Mouse (Mus musculus) spleen, adult 2 months (tissue): Measurements from ENCODE around the gene Cntrl. TPM values are rescaled to one million over a fixed set of nuclear protein-coding genes. Genes with fewer than 3 reads are reported as not detected.

ENCODE experiments used
- DNase-seq, 2 experiments: peaks; one replicate each; pipeline versions ENCODE4 v3.0.0 to v3.0.0-alpha.2; 2012 to 2021; ENCODE audit warnings: low spot score in 2 of 2, low read depth in 1 of 2
- H3K27ac ChIP-seq: fragments of 200-500 bp; 2 replicates; pipeline ENCODE4 v1.5.1; 2012; ENCODE audit warnings: low read length, inconsistent platforms; ENCODE audit not compliant: insufficient read depth
- H3K27me3 ChIP-seq: fragments of 200-500 bp; 2 replicates; pipeline ENCODE4 v1.6.1; 2012; ENCODE audit warnings: mild to moderate bottlenecking, moderate library complexity, low read length, inconsistent platforms; ENCODE audit not compliant: control insufficient read depth, insufficient read depth
- H3K36me3 ChIP-seq: fragments of 200-500 bp; 2 replicates; pipeline ENCODE4 v1.6.1; 2012; ENCODE audit warnings: mild to moderate bottlenecking, low read length, inconsistent platforms; ENCODE audit not compliant: control insufficient read depth, insufficient read depth
- H3K4me1 ChIP-seq: fragments of 200-500 bp; 2 replicates; pipeline ENCODE4 v1.6.1; 2011; ENCODE audit warnings: inconsistent platforms; ENCODE audit not compliant: control insufficient read depth, insufficient read depth, insufficient read length
- H3K4me3 ChIP-seq: fragments of 200-500 bp; 2 replicates; pipeline ENCODE4 v1.5.1; 2011; ENCODE audit warnings: mild to moderate bottlenecking, inconsistent platforms; ENCODE audit not compliant: insufficient read depth, insufficient read length; ENCODE audit errors: extremely low read depth
- CTCF ChIP-seq: fragments of 200-500 bp; IDR thresholded peaks from 2 replicates; pipeline ENCODE4 v1.5.1; 2011; ENCODE audit warnings: mild to moderate bottlenecking, inconsistent platforms; ENCODE audit not compliant: insufficient read depth, insufficient read length, insufficient replicate concordance; ENCODE audit errors: extremely low read depth
- POLR2A ChIP-seq: fragments of 200-500 bp; IDR thresholded peaks from 2 replicates; pipeline ENCODE4 v1.6.1; 2011; ENCODE audit warnings: low read depth, low read length, inconsistent platforms
- WGBS: fragments of 180-500 bp; shearing (Covaris S2); methylation state at CpG from one replicate; pipeline ENCODE4 v1.1.7; 2018; 5-methylcytosine and 5-hydroxymethylcytosine counted together
- polyA plus RNA-seq: library from polyadenylated mRNA; depleted of rRNA; stranded (reverse); fragments of >200 nt; gene quantifications from 2 replicates; pipeline ENCODE4 v1.2.3, GENCODE M21; 2012

Cntrl gene
- polyA plus RNA-seq, 1 experiment, result 21.6 TPM

GRCm38 (mm10) chr2:35200898-35201668 lies 91.8 kb downstream of the Cntrl start, which contains the start of gene Rab14:
Gene Rab14 (minus strand): TSS chr2:35201120.
- under 1% methylated on average over 47 of the region's 47 CpGs for WGBS
- H3K27me3 ChIP-seq, result no peaks in the 10 kb centered on the region
- peak within 1 kb of the TSS; percentile 98 for H3K27ac ChIP-seq
- no peak for TF ChIP-seq CTCF
- peak; percentile 90 for TF ChIP-seq POLR2A
- H3K4me3 ChIP-seq, result peak within 1 kb of the TSS; percentile 89
- no peaks in the 10 kb centered on the region for H3K36me3 ChIP-seq
- DNase-seq, result peak; percentile 98 to 100
- H3K4me1 ChIP-seq, result peaks cover 8% of the 10 kb centered on the region

GRCm38 (mm10) chr2:35203729-35204128 lies 94.4 kb downstream of the Cntrl start:
- H3K36me3 ChIP-seq, result no peaks in the 10 kb centered on the region
- TF ChIP-seq POLR2A, result no peak
- no peak for TF ChIP-seq CTCF
- no peak overlapping the region for H3K4me3 ChIP-seq
- H3K27me3 ChIP-seq, result no peaks in the 10 kb centered on the region
- no peak overlapping the region for H3K27ac ChIP-seq
- no peak for DNase-seq
- peaks cover 6% of the 10 kb centered on the region; the same call in 1 of the 2 replicates for H3K4me1 ChIP-seq

GRCm38 (mm10) chr2:35206761-35207160 lies 97.5 kb downstream of the Cntrl start:
- Histone ChIP-seq H3K4me3 (no peak overlapping the region), H3K36me3 (no peaks in the 10 kb centered on the region), H3K27ac (no peak overlapping the region), H3K4me1 (peaks cover 6% of the 10 kb centered on the region; the same call in 1 of the 2 replicates), H3K27me3 (no peaks in the 10 kb centered on the region)
- DNase-seq, result no peak
- WGBS, result 79% methylated on average over 3 of the region's 3 CpGs
- TF ChIP-seq POLR2A, result no peak
- TF ChIP-seq CTCF, result no peak

- peaks cover 6% of the 10 kb centered on the region; the same call in 1 of the 2 replicates for H3K4me1 ChIP-seq
- H3K27ac ChIP-seq, result no peak overlapping the region
- no peaks in the 10 kb centered on the region for H3K27me3 ChIP-seq
- WGBS, result 87% methylated on average over 3 of the region's 3 CpGs
- no peak for DNase-seq
- no peak for TF ChIP-seq POLR2A
- TF ChIP-seq CTCF, result no peak
- no peaks in the 10 kb centered on the region for H3K36me3 ChIP-seq
- H3K4me3 ChIP-seq, result no peak overlapping the region
These were observed 98.8 kb downstream of the Cntrl start for GRCm38 (mm10) chr2:35208054-35208453.

GRCm38 (mm10) chr2:35208931-35209665 lies 99.8 kb downstream of the Cntrl start:
- WGBS, result 29% methylated on average over 8 of the region's 8 CpGs
- peak; percentile 26 to 45 for DNase-seq

GRCm38 (mm10) chr2:35211681-35212080 lies 102.4 kb downstream of the Cntrl start:
- TF ChIP-seq CTCF, result no peak
- TF ChIP-seq POLR2A, result no peak
- Histone ChIP-seq H3K27ac (no peak overlapping the region), H3K4me3 (no peak overlapping the region), H3K27me3 (no peaks in the 10 kb centered on the region), H3K36me3 (no peaks in the 10 kb centered on the region), H3K4me1 (peaks cover 6% of the 10 kb centered on the region; the same call in 1 of the 2 replicates)
- WGBS, result 89% methylated on average over 3 of the region's 3 CpGs
- no peak for DNase-seq

More at GRCm38 (mm10) chr2:35208931-35209665, 99.8 kb downstream of the Cntrl start:
- Histone ChIP-seq H3K27me3 (no peaks in the 10 kb centered on the region), H3K36me3 (no peaks in the 10 kb centered on the region), H3K4me3 (no peak overlapping the region), H3K4me1 (peaks cover 6% of the 10 kb centered on the region; the same call in 1 of the 2 replicates), H3K27ac (peak overlapping the region; percentile 68)
- TF ChIP-seq CTCF (no peak), POLR2A (no peak)
